Mouse (Mus musculus): Measurements from ENCODE around the gene Zfp870. TPM values are rescaled to one million over a fixed set of nuclear protein-coding genes. Genes with fewer than 3 reads are reported as not detected.

Zfp870 gene
- polyA plus RNA-seq, 1 experiment = 0.99 TPM

DNA sequence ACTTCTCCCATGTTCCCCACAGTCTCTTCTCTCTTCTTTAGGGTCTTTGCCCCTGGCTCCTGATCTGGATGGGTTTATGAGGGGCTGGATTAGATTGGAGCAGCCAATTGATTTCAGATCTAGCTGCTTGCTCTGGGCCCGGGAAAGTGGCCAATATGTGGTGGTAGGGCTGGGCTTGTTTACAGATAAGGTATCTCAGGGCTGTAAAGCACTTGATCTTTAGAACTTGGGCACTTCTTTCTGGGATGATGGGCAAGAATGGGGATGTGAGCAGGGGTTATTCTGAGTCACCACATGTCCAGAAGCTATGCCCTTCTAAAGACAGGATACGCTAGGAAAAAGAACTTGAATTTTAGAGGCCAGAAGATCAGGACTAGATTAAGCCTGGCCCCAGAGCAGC, 27.7 kb upstream of the Zfp870 start:
- no peak for TF ChIP-seq USF1 (IDR thresholded peaks at IDR 0.05; ENCODE audit: low read depth)
- no peak for TF ChIP-seq CTCF (IDR thresholded peaks at IDR 0.05; ENCODE audit: control insufficient read depth, insufficient read depth, insufficient read length)
- no peak for TF ChIP-seq FOSL1 (IDR thresholded peaks at IDR 0.05; ENCODE audit: insufficient read depth, low read length, poor library complexity, severe bottlenecking)
- no peak for TF ChIP-seq CEBPB (IDR thresholded peaks at IDR 0.05; ENCODE audit: low read depth)
- no peak for TF ChIP-seq MAX (IDR thresholded peaks at IDR 0.05)
- TF ChIP-seq MYOG (IDR thresholded peaks at IDR 0.05; ENCODE audit: control insufficient read depth, extremely low read depth, insufficient read length) = no peak
- TF ChIP-seq MYOD1 (IDR thresholded peaks at IDR 0.05; ENCODE audit: control insufficient read depth, insufficient read length, low read depth) = no peak
- Histone ChIP-seq H3K79me3 (ENCODE audit: low read depth) (no peaks in the 10 kb centered on the region), H3ac (ENCODE audit: control insufficient read depth, insufficient read length, low read depth) (no peak overlapping the region), H3K4me3 (ENCODE audit: insufficient read depth, poor library complexity, severe bottlenecking) (no peak overlapping the region), H3K36me3 (ENCODE audit: control insufficient read depth, insufficient read depth) (no peaks in the 10 kb centered on the region), H3K27me3 (ENCODE audit: control insufficient read depth, insufficient read depth, insufficient read length) (no peaks in the 10 kb centered on the region), H3K79me2 (ENCODE audit: control insufficient read depth, insufficient read depth) (no peaks in the 10 kb centered on the region)

DNA sequence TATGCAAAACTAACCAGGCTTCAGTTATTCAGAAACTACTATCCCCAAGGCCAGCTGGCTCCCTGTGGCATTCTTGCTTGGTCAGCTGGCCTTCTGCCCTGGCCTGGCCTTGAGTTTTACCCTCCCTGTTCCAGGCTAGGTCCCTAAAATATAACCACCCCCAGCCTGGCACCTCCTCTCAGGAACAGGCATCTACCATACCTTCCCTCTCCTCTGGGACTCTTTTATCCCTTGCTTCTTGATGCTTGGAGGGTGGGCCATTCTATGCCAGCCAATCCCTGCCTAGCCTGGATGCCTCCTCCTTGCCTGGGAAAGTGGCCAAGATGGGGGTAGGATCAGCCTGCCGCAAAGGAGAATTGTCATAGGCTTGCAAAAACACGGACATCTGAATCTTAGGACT, 25.7 kb upstream of the Zfp870 start, which contains the start of gene Cyp4f14:
Cyp4f14 (minus strand) TSS at position 212 of the 400 bp plus-strand sequence.
- Histone ChIP-seq H3K36me3 (ENCODE audit: control insufficient read depth, insufficient read depth) (no peaks in the 10 kb centered on the region), H3K79me2 (ENCODE audit: control insufficient read depth, insufficient read depth) (no peaks in the 10 kb centered on the region), H3K79me3 (ENCODE audit: low read depth) (no peaks in the 10 kb centered on the region), H3K4me3 (ENCODE audit: insufficient read depth, poor library complexity, severe bottlenecking) (no peak within 1 kb of the TSS), H3ac (ENCODE audit: control insufficient read depth, insufficient read length, low read depth) (no peak within 1 kb of the TSS), H3K27me3 (ENCODE audit: control insufficient read depth, insufficient read depth, insufficient read length) (peaks cover 4% of the 10 kb centered on the region)
- TF ChIP-seq FOSL1 (IDR thresholded peaks at IDR 0.05; ENCODE audit: insufficient read depth, low read length, poor library complexity, severe bottlenecking) (no peak), CEBPB (IDR thresholded peaks at IDR 0.05; ENCODE audit: low read depth) (no peak)

- H3K36me3 ChIP-seq (ENCODE audit: control insufficient read depth, insufficient read depth) = no peaks in the 10 kb centered on the region
- H3ac ChIP-seq (ENCODE audit: control insufficient read depth, insufficient read length, low read depth) = no peak overlapping the region
- TF ChIP-seq USF1 (IDR thresholded peaks at IDR 0.05; ENCODE audit: low read depth) (no peak), CEBPB (IDR thresholded peaks at IDR 0.05; ENCODE audit: low read depth) (no peak), MYOD1 (IDR thresholded peaks at IDR 0.05; ENCODE audit: control insufficient read depth, insufficient read length, low read depth) (no peak), MAX (IDR thresholded peaks at IDR 0.05) (no peak), FOSL1 (IDR thresholded peaks at IDR 0.05; ENCODE audit: insufficient read depth, low read length, poor library complexity, severe bottlenecking) (no peak), MYOG (IDR thresholded peaks at IDR 0.05; ENCODE audit: control insufficient read depth, extremely low read depth, insufficient read length) (no peak), CTCF (IDR thresholded peaks at IDR 0.05; ENCODE audit: control insufficient read depth, insufficient read depth, insufficient read length) (no peak)
- H3K79me2 ChIP-seq (ENCODE audit: control insufficient read depth, insufficient read depth) = no peaks in the 10 kb centered on the region
- no peaks in the 10 kb centered on the region for H3K79me3 ChIP-seq (ENCODE audit: low read depth)
- peaks cover 13% of the 10 kb centered on the region for H3K27me3 ChIP-seq (ENCODE audit: control insufficient read depth, insufficient read depth, insufficient read length)
- H3K4me3 ChIP-seq (ENCODE audit: insufficient read depth, poor library complexity, severe bottlenecking) = no peak overlapping the region
Measured at GRCm38 (mm10) chr17:32916075-32916474, 24.6 kb upstream of the Zfp870 start.

GRCm38 (mm10) chr17:32906172-32906571, 14.7 kb upstream of the Zfp870 start:
- H3K36me3 ChIP-seq (ENCODE audit: control insufficient read depth, insufficient read depth) = no peaks in the 10 kb centered on the region
- H3ac ChIP-seq (ENCODE audit: control insufficient read depth, insufficient read length, low read depth) = no peak overlapping the region
- TF ChIP-seq USF1 (IDR thresholded peaks at IDR 0.05; ENCODE audit: low read depth) = no peak
- no peak for TF ChIP-seq MYOG (IDR thresholded peaks at IDR 0.05; ENCODE audit: control insufficient read depth, extremely low read depth, insufficient read length)
- TF ChIP-seq MYOD1 (IDR thresholded peaks at IDR 0.05; ENCODE audit: control insufficient read depth, insufficient read length, low read depth) = no peak
- no peak for TF ChIP-seq FOSL1 (IDR thresholded peaks at IDR 0.05; ENCODE audit: insufficient read depth, low read length, poor library complexity, severe bottlenecking)
- TF ChIP-seq CTCF (IDR thresholded peaks at IDR 0.05; ENCODE audit: control insufficient read depth, insufficient read depth, insufficient read length) = no peak
- TF ChIP-seq CEBPB (IDR thresholded peaks at IDR 0.05; ENCODE audit: low read depth) = no peak
- TF ChIP-seq MAX (IDR thresholded peaks at IDR 0.05) = no peak
- H3K79me2 ChIP-seq (ENCODE audit: control insufficient read depth, insufficient read depth) = no peaks in the 10 kb centered on the region
- no peak overlapping the region for H3K4me3 ChIP-seq (ENCODE audit: insufficient read depth, poor library complexity, severe bottlenecking)
- no peaks in the 10 kb centered on the region for H3K79me3 ChIP-seq (ENCODE audit: low read depth)
- peaks cover 9% of the 10 kb centered on the region for H3K27me3 ChIP-seq (ENCODE audit: control insufficient read depth, insufficient read depth, insufficient read length)

GRCm38 (mm10) chr17:32905239-32905638, 13.8 kb upstream of the Zfp870 start:
- Histone ChIP-seq H3K4me3 (ENCODE audit: insufficient read depth, poor library complexity, severe bottlenecking) (no peak overlapping the region), H3ac (ENCODE audit: control insufficient read depth, insufficient read length, low read depth) (no peak overlapping the region), H3K36me3 (ENCODE audit: control insufficient read depth, insufficient read depth) (no peaks in the 10 kb centered on the region), H3K79me3 (ENCODE audit: low read depth) (no peaks in the 10 kb centered on the region), H3K79me2 (ENCODE audit: control insufficient read depth, insufficient read depth) (no peaks in the 10 kb centered on the region), H3K27me3 (ENCODE audit: control insufficient read depth, insufficient read depth, insufficient read length) (peaks cover 9% of the 10 kb centered on the region)
- TF ChIP-seq CEBPB (IDR thresholded peaks at IDR 0.05; ENCODE audit: low read depth) (no peak), MYOD1 (IDR thresholded peaks at IDR 0.05; ENCODE audit: control insufficient read depth, insufficient read length, low read depth) (no peak), FOSL1 (IDR thresholded peaks at IDR 0.05; ENCODE audit: insufficient read depth, low read length, poor library complexity, severe bottlenecking) (no peak), MYOG (IDR thresholded peaks at IDR 0.05; ENCODE audit: control insufficient read depth, extremely low read depth, insufficient read length) (no peak), CTCF (IDR thresholded peaks at IDR 0.05; ENCODE audit: control insufficient read depth, insufficient read depth, insufficient read length) (no peak), USF1 (IDR thresholded peaks at IDR 0.05; ENCODE audit: low read depth) (no peak), MAX (IDR thresholded peaks at IDR 0.05) (no peak)

GRCm38 (mm10) chr17:32904414-32904813, 13.0 kb upstream of the Zfp870 start:
- no peak for TF ChIP-seq FOSL1 (IDR thresholded peaks at IDR 0.05; ENCODE audit: insufficient read depth, low read length, poor library complexity, severe bottlenecking)
- no peak for TF ChIP-seq MYOD1 (IDR thresholded peaks at IDR 0.05; ENCODE audit: control insufficient read depth, insufficient read length, low read depth)
- no peak for TF ChIP-seq MAX (IDR thresholded peaks at IDR 0.05)
- no peak for TF ChIP-seq USF1 (IDR thresholded peaks at IDR 0.05; ENCODE audit: low read depth)
- TF ChIP-seq CTCF (IDR thresholded peaks at IDR 0.05; ENCODE audit: control insufficient read depth, insufficient read depth, insufficient read length) = no peak
- TF ChIP-seq MYOG (IDR thresholded peaks at IDR 0.05; ENCODE audit: control insufficient read depth, extremely low read depth, insufficient read length) = no peak
- TF ChIP-seq CEBPB (IDR thresholded peaks at IDR 0.05; ENCODE audit: low read depth) = no peak
- H3K79me2 ChIP-seq (ENCODE audit: control insufficient read depth, insufficient read depth) = no peaks in the 10 kb centered on the region
- H3K79me3 ChIP-seq (ENCODE audit: low read depth) = no peaks in the 10 kb centered on the region
- H3K4me3 ChIP-seq (ENCODE audit: insufficient read depth, poor library complexity, severe bottlenecking) = no peak overlapping the region
- H3ac ChIP-seq (ENCODE audit: control insufficient read depth, insufficient read length, low read depth) = no peak overlapping the region
- H3K36me3 ChIP-seq (ENCODE audit: control insufficient read depth, insufficient read depth) = no peaks in the 10 kb centered on the region
- peaks cover 9% of the 10 kb centered on the region for H3K27me3 ChIP-seq (ENCODE audit: control insufficient read depth, insufficient read depth, insufficient read length)
